Comparison of ENCODE assay signal across 7 mouse cellular contexts in the genomic region with DNA sequence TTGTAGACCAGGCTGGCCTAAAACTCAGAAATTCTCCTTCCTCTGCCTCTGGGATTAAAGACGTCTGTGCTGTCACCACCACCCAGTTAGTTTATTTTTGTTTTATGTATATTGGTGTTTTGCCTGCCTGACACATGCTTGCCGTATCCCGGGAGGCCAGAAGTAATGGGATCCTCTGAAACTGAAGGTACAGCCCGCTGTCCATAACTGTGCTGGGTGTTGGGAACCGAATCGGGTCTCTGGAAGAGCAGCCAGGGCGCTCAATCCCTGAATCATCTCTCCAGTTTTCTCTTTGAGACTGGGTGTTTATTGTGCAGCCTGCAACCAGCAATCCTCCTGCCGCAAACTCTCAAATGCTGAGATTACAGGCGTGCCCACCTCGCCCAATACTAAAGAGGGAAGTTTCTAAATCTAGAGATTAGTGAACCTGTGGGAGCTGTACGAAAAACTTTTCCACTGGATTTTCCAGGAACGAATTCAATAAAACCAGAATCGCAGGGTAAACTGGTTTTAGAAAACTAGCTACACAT. TPM values are rescaled to one million over a fixed set of nuclear protein-coding genes. Genes with fewer than 3 reads are reported as not detected.
DNase-seq lines count a peak whose midpoint lies in the region; ATAC-seq and TF ChIP-seq lines count a peak whose summit lies in the region.

No protein-coding gene starts in this region.

- peak overlapping the region; percentile 77 for H3K4me2 ChIP-seq in embryonic facial prominence, embryonic 12.5 days (replicated peaks)
- H3K4me2 ChIP-seq in heart, embryonic 15.5 days = peak overlapping the region; percentile 67
- peak overlapping the region; percentile 71 for H3K4me2 ChIP-seq in neural tube, embryonic 11.5 days (ENCODE audit: low read depth)

- peak overlapping the region; percentile 79 for H3K9ac ChIP-seq in embryonic facial prominence, embryonic 12.5 days
- peak overlapping the region; percentile 62 for H3K9ac ChIP-seq in heart, embryonic 15.5 days
- H3K9ac ChIP-seq in neural tube, embryonic 11.5 days (ENCODE audit: low read length) = peak overlapping the region; percentile 75

- DNase-seq in testis, postnatal 14 days (ENCODE audit: low spot score) = no peak
- peak; percentile 61 for DNase-seq in limb, embryonic 10.5 days (ENCODE audit: low spot score)
- DNase-seq in neural tube, embryonic 11.5 days (ENCODE audit: low spot score) = no peak
- DNase-seq in right cerebral cortex, postnatal 36 days (ENCODE audit: low spot score in 2 of 2) = no peak

- no peak for ATAC-seq in embryonic facial prominence, embryonic 12.5 days (ENCODE audit: insufficient number of reproducible peaks, insufficient read depth, low FRiP score, low TSS enrichment)
- no peak for ATAC-seq in heart, embryonic 15.5 days (replicated peaks; ENCODE audit: insufficient number of reproducible peaks, insufficient read depth, low FRiP score, low read depth)
- no peak for ATAC-seq in neural tube, embryonic 11.5 days (ENCODE audit: insufficient read depth, low FRiP score, low TSS enrichment)

- WGBS in embryonic facial prominence, embryonic 12.5 days = 10% methylated on average over 13 of the region's 13 CpGs
- WGBS in heart, embryonic 15.5 days = 3% methylated on average over 13 of the region's 13 CpGs
- WGBS in limb, embryonic 10.5 days = 9% methylated on average over 13 of the region's 13 CpGs
- WGBS in neural tube, embryonic 11.5 days = 7% methylated on average over 13 of the region's 13 CpGs

- no peak for TF ChIP-seq POLR2A in testis, adult 2 months (IDR thresholded peaks at IDR 0.05; ENCODE audit: control insufficient read depth, low read depth, low read length)

- peak overlapping the region; percentile 96 for H3K4me3 ChIP-seq in testis, adult 2 months (ENCODE audit: control insufficient read depth, low read depth, low read length)
- H3K4me3 ChIP-seq in embryonic facial prominence, embryonic 12.5 days = peak overlapping the region; percentile 47
- H3K4me3 ChIP-seq in heart, embryonic 15.5 days = peak overlapping the region; percentile 66
- peak overlapping the region; percentile 67 for H3K4me3 ChIP-seq in limb, embryonic 10.5 days
- peak overlapping the region; percentile 59 for H3K4me3 ChIP-seq in neural tube, embryonic 11.5 days (ENCODE audit: low read depth, low read length)

- peaks cover 12% of the 10 kb centered on the region for H3K4me1 ChIP-seq in testis, adult 2 months (ENCODE audit: control insufficient read depth, insufficient read depth, low read length)
- 0 out of 2 replicates have a peak, but pooled peaks cover 3% of the 10 kb centered on the region for H3K4me1 ChIP-seq in embryonic facial prominence, embryonic 12.5 days
- H3K4me1 ChIP-seq in heart, embryonic 15.5 days (replicated peaks) = peaks cover 20% of the 10 kb centered on the region
- peaks cover 19% of the 10 kb centered on the region for H3K4me1 ChIP-seq in limb, embryonic 10.5 days
- H3K4me1 ChIP-seq in neural tube, embryonic 11.5 days (ENCODE audit: control insufficient read depth, insufficient read depth, low read length) = 0 out of 2 replicates have a peak, but pooled peaks cover 3% of the 10 kb centered on the region

- no peaks in the 10 kb centered on the region for H3K9me3 ChIP-seq in embryonic facial prominence, embryonic 12.5 days
- no peaks in the 10 kb centered on the region for H3K9me3 ChIP-seq in heart, embryonic 15.5 days (replicated peaks)
- H3K9me3 ChIP-seq in limb, embryonic 10.5 days (replicated peaks) = no peaks in the 10 kb centered on the region
- H3K9me3 ChIP-seq in neural tube, embryonic 11.5 days (ENCODE audit: control insufficient read depth, low read length) = no peaks in the 10 kb centered on the region

- no peaks in the 10 kb centered on the region for H3K27me3 ChIP-seq in testis, adult 2 months (ENCODE audit: control insufficient read depth, insufficient read depth, low read length)
- H3K27me3 ChIP-seq in embryonic facial prominence, embryonic 12.5 days = no peaks in the 10 kb centered on the region
- H3K27me3 ChIP-seq in heart, embryonic 15.5 days = no peaks in the 10 kb centered on the region
- H3K27me3 ChIP-seq in limb, embryonic 10.5 days (ENCODE audit: low read depth, poor library complexity, severe bottlenecking) = no peaks in the 10 kb centered on the region
- no peaks in the 10 kb centered on the region for H3K27me3 ChIP-seq in neural tube, embryonic 11.5 days (ENCODE audit: control insufficient read depth, insufficient read depth, low read length)

- H3K36me3 ChIP-seq in testis, adult 2 months (ENCODE audit: control insufficient read depth, insufficient read depth, low read length) = no peaks in the 10 kb centered on the region
- H3K36me3 ChIP-seq in embryonic facial prominence, embryonic 12.5 days = no peaks in the 10 kb centered on the region
- no peaks in the 10 kb centered on the region for H3K36me3 ChIP-seq in heart, embryonic 15.5 days
- peaks cover 29% of the 10 kb centered on the region for H3K36me3 ChIP-seq in limb, embryonic 10.5 days
- no peaks in the 10 kb centered on the region for H3K36me3 ChIP-seq in neural tube, embryonic 11.5 days (ENCODE audit: control insufficient read depth, insufficient read depth, low read length)

- no peak for TF ChIP-seq CTCF in testis, adult 2 months (IDR thresholded peaks at IDR 0.05; ENCODE audit: control insufficient read depth, insufficient read depth, insufficient replicate concordance, low read depth, low read length)

- peak overlapping the region; percentile 96 for H3K27ac ChIP-seq in testis, adult 2 months (ENCODE audit: control insufficient read depth, insufficient read depth, low read depth, low read length)
- peak overlapping the region; percentile 99 for H3K27ac ChIP-seq in embryonic facial prominence, embryonic 12.5 days
- peak overlapping the region; percentile 98 for H3K27ac ChIP-seq in heart, embryonic 15.5 days
- H3K27ac ChIP-seq in limb, embryonic 10.5 days = peak overlapping the region; percentile 97
- peak overlapping the region; percentile 95 for H3K27ac ChIP-seq in neural tube, embryonic 11.5 days (ENCODE audit: low read depth, low read length)

RNA-seq across cellular contexts. Expression of gene Snrnp35, which starts 0.4 kb away (rescaled TPM):
- 26.5 and 35.7 TPM in 2 replicates for polyA plus RNA-seq in testis, adult 2 months (2012; rRNA removed)
- 26.5 and 27.2 TPM in 2 replicates for polyA plus RNA-seq in embryonic facial prominence, embryonic 12.5 days (2016; fragmentation: Nextera tagmentation; extraction: Ambion mirVana)
- 19.2 and 20.7 TPM in 2 replicates for polyA plus RNA-seq in heart, embryonic 15.5 days (2015; fragmentation: Nextera tagmentation; extraction: Ambion mirVana)
- polyA plus RNA-seq in limb, embryonic 10.5 days (2016; fragmentation: Nextera tagmentation; extraction: Ambion mirVana) = 30.8 and 32.2 TPM in 2 replicates
- polyA plus RNA-seq in neural tube, embryonic 11.5 days (2014; fragmentation: Nextera tagmentation; extraction: Ambion mirVana) = 14.7 TPM in 2 replicates

RNA-seq across cellular contexts. Expression of gene Rilpl2, which starts 4.3 kb away (rescaled TPM):
- polyA plus RNA-seq in testis, adult 2 months (2012; rRNA removed) = 19.6 and 20.8 TPM in 2 replicates
- polyA plus RNA-seq in embryonic facial prominence, embryonic 12.5 days (2016; fragmentation: Nextera tagmentation; extraction: Ambion mirVana) = 29.5 and 30.7 TPM in 2 replicates
- 15.0 and 20.9 TPM in 2 replicates for polyA plus RNA-seq in heart, embryonic 15.5 days (2015; fragmentation: Nextera tagmentation; extraction: Ambion mirVana)
- polyA plus RNA-seq in limb, embryonic 10.5 days (2016; fragmentation: Nextera tagmentation; extraction: Ambion mirVana) = 26.8 and 31.1 TPM in 2 replicates
- 19.0 and 20.9 TPM in 2 replicates for polyA plus RNA-seq in neural tube, embryonic 11.5 days (2014; fragmentation: Nextera tagmentation; extraction: Ambion mirVana)

RNA-seq across cellular contexts. Expression of gene Kmt5a, which starts 42.8 kb away (rescaled TPM):
- 23.4 and 24.9 TPM in 2 replicates for polyA plus RNA-seq in testis, adult 2 months (2012; rRNA removed)
- polyA plus RNA-seq in embryonic facial prominence, embryonic 12.5 days (2016; fragmentation: Nextera tagmentation; extraction: Ambion mirVana) = 60.9 and 71.3 TPM in 2 replicates
- polyA plus RNA-seq in heart, embryonic 15.5 days (2015; fragmentation: Nextera tagmentation; extraction: Ambion mirVana) = 63.3 and 74.6 TPM in 2 replicates
- 52.3 and 71.3 TPM in 2 replicates for polyA plus RNA-seq in limb, embryonic 10.5 days (2016; fragmentation: Nextera tagmentation; extraction: Ambion mirVana)
- 115 and 121 TPM in 2 replicates for polyA plus RNA-seq in neural tube, embryonic 11.5 days (2014; fragmentation: Nextera tagmentation; extraction: Ambion mirVana)

RNA-seq across cellular contexts. Expression of gene Rilpl1, which starts 48.7 kb away (rescaled TPM):
- 1.5 and 1.8 TPM in 2 replicates for polyA plus RNA-seq in testis, adult 2 months (2012; rRNA removed)
- polyA plus RNA-seq in embryonic facial prominence, embryonic 12.5 days (2016; fragmentation: Nextera tagmentation; extraction: Ambion mirVana) = 29.2 and 29.6 TPM in 2 replicates
- polyA plus RNA-seq in heart, embryonic 15.5 days (2015; fragmentation: Nextera tagmentation; extraction: Ambion mirVana) = 26.5 and 27.8 TPM in 2 replicates
- 25.2 and 26.1 TPM in 2 replicates for polyA plus RNA-seq in limb, embryonic 10.5 days (2016; fragmentation: Nextera tagmentation; extraction: Ambion mirVana)
- polyA plus RNA-seq in neural tube, embryonic 11.5 days (2014; fragmentation: Nextera tagmentation; extraction: Ambion mirVana) = 21.3 and 23.2 TPM in 2 replicates

RNA-seq across cellular contexts. Expression of gene Sbno1, which starts 56.7 kb away (rescaled TPM):
- 38.8 and 46.6 TPM in 2 replicates for polyA plus RNA-seq in testis, adult 2 months (2012; rRNA removed)
- 94.4 and 94.7 TPM in 2 replicates for polyA plus RNA-seq in embryonic facial prominence, embryonic 12.5 days (2016; fragmentation: Nextera tagmentation; extraction: Ambion mirVana)
- polyA plus RNA-seq in heart, embryonic 15.5 days (2015; fragmentation: Nextera tagmentation; extraction: Ambion mirVana) = 57.8 and 65.5 TPM in 2 replicates
- polyA plus RNA-seq in limb, embryonic 10.5 days (2016; fragmentation: Nextera tagmentation; extraction: Ambion mirVana) = 82.8 and 93.6 TPM in 2 replicates
- 87.0 and 88.2 TPM in 2 replicates for polyA plus RNA-seq in neural tube, embryonic 11.5 days (2014; fragmentation: Nextera tagmentation; extraction: Ambion mirVana)
